Mouse (Mus musculus): Measurements from ENCODE around the gene Abcb6. TPM values are rescaled to one million over a fixed set of nuclear protein-coding genes. Genes with fewer than 3 reads are reported as not detected.

Gene Abcb6
- total and polyA plus RNA-seq, 3 experiments, result 15.5 to 29.0 (median 19.2) TPM

GRCm38 (mm10) chr1:75133421-75134207, 46.6 kb downstream of the Abcb6 start, which contains the start of gene Slc23a3:
Gene Slc23a3, minus strand, starts transcription at chr1:75133890.
- in situ Hi-C loops (cut with MboI; ENCODE audit: low pct_ligation_motif_present, low pct_unique_long_range_greater_than_20kb, low sequenced_read_pairs), result no loop called here

GRCm38 (mm10) chr1:75128641-75129040, 51.6 kb downstream of the Abcb6 start:
- in situ Hi-C loops (cut with MboI; ENCODE audit: low pct_ligation_motif_present, low pct_unique_long_range_greater_than_20kb, low sequenced_read_pairs) (no loop called here), dilution Hi-C loops (cut with MboI; ENCODE audit: extremely low pct_ligation_motif_present, extremely low pct_unique_long_range_greater_than_20kb, low sequenced_read_pairs) (no loop called here)
- Histone ChIP-seq H3K4me3 (replicated peaks in 1 of 3; ENCODE audit: low read depth in 2 of 3, low read length in 2 of 3, poor library complexity in 1 of 3) (no peak overlapping the region), H3K27me3 (replicated peaks) (no peaks in the 10 kb centered on the region), H3K4me2 (ENCODE audit: insufficient read depth, low read depth, poor library complexity, severe bottlenecking) (no peak overlapping the region), H3K9ac (ENCODE audit: insufficient read depth, low read depth) (no peak overlapping the region), H3K9me3 (replicated peaks; ENCODE audit: low read length) (no peaks in the 10 kb centered on the region), H3K27ac (ENCODE audit: insufficient read depth, low read depth) (no peak overlapping the region), H3K4me1 (ENCODE audit: control insufficient read depth in 1 of 2, insufficient read depth in 2 of 2) (peaks cover 9 to 14% of the 10 kb centered on the region in 2 experiments), H3K36me3 (replicated peaks in 1 of 2; ENCODE audit: control insufficient read depth in 1 of 2, insufficient read depth in 1 of 2, low read length in 1 of 2) (no peaks in the 10 kb centered on the region), H3K79me2 (replicated peaks; ENCODE audit: control insufficient read depth, extremely low read depth, insufficient read depth, poor library complexity, severe bottlenecking) (no peaks in the 10 kb centered on the region)
- no peak for TF ChIP-seq EP300 (IDR thresholded peaks at IDR 0.05; ENCODE audit: low read length)
- TF ChIP-seq POLR2A (IDR thresholded peaks at IDR 0.05; ENCODE audit: low read depth, low read length), result no peak
- DNase-seq (ENCODE audit: extremely low read depth), result no peak

More at GRCm38 (mm10) chr1:75133421-75134207, 46.6 kb downstream of the Abcb6 start, which contains the start of gene Slc23a3:
- Histone ChIP-seq H3K4me3 (replicated peaks in 1 of 3; ENCODE audit: low read depth in 2 of 3, low read length in 2 of 3, poor library complexity in 1 of 3) (no peak within 1 kb of the TSS), H3K4me2 (ENCODE audit: insufficient read depth, low read depth, poor library complexity, severe bottlenecking) (no peak within 1 kb of the TSS), H3K36me3 (replicated peaks in 1 of 2; ENCODE audit: control insufficient read depth in 1 of 2, insufficient read depth in 1 of 2, low read length in 1 of 2) (peaks cover 23 to 34% of the 10 kb centered on the region in 2 experiments), H3K9ac (ENCODE audit: insufficient read depth, low read depth) (no peak within 1 kb of the TSS), H3K27ac (ENCODE audit: insufficient read depth, low read depth) (no peak within 1 kb of the TSS), H3K27me3 (replicated peaks) (no peaks in the 10 kb centered on the region), H3K79me2 (replicated peaks; ENCODE audit: control insufficient read depth, extremely low read depth, insufficient read depth, poor library complexity, severe bottlenecking) (no peaks in the 10 kb centered on the region), H3K4me1 (ENCODE audit: control insufficient read depth in 1 of 2, insufficient read depth in 2 of 2) (no peaks in the 10 kb centered on the region), H3K9me3 (replicated peaks; ENCODE audit: low read length) (no peaks in the 10 kb centered on the region)
- no peak for DNase-seq (ENCODE audit: extremely low read depth)
- TF ChIP-seq MAZ (IDR thresholded peaks at IDR 0.05; ENCODE audit: low read depth, low read length) (no peak), MAFK (IDR thresholded peaks at IDR 0.05; ENCODE audit: insufficient replicate concordance, low read length) (no peak), HCFC1 (IDR thresholded peaks at IDR 0.05; ENCODE audit: low read depth, low read length) (no peak)
- dilution Hi-C loops (cut with MboI; ENCODE audit: extremely low pct_ligation_motif_present, extremely low pct_unique_long_range_greater_than_20kb, low sequenced_read_pairs), result no loop called here

GRCm38 (mm10) chr1:75125418-75125817, 54.8 kb downstream of the Abcb6 start:
- Histone ChIP-seq H3K79me2 (replicated peaks; ENCODE audit: control insufficient read depth, extremely low read depth, insufficient read depth, poor library complexity, severe bottlenecking) (no peaks in the 10 kb centered on the region), H3K9me3 (replicated peaks; ENCODE audit: low read length) (no peaks in the 10 kb centered on the region), H3K4me3 (replicated peaks in 1 of 3; ENCODE audit: low read depth in 2 of 3, low read length in 2 of 3, poor library complexity in 1 of 3) (peak overlapping the region; percentile 51 to 64 (median 61)), H3K4me2 (ENCODE audit: insufficient read depth, low read depth, poor library complexity, severe bottlenecking) (peak overlapping the region; percentile 57), H3K27ac (ENCODE audit: insufficient read depth, low read depth) (0 out of 2 replicates have a peak overlapping the region, but pooled peaks have one; percentile 6), H3K9ac (ENCODE audit: insufficient read depth, low read depth) (0 out of 2 replicates have a peak overlapping the region, but pooled peaks have one; percentile 16), H3K4me1 (ENCODE audit: control insufficient read depth in 1 of 2, insufficient read depth in 2 of 2) (peaks cover 9 to 16% of the 10 kb centered on the region in 2 experiments), H3K27me3 (replicated peaks) (no peaks in the 10 kb centered on the region), H3K36me3 (replicated peaks in 1 of 2; ENCODE audit: control insufficient read depth in 1 of 2, insufficient read depth in 1 of 2, low read length in 1 of 2) (no peaks in the 10 kb centered on the region)
- in situ Hi-C loops (cut with MboI; ENCODE audit: low pct_ligation_motif_present, low pct_unique_long_range_greater_than_20kb, low sequenced_read_pairs) (no loop called here), dilution Hi-C loops (cut with MboI; ENCODE audit: extremely low pct_ligation_motif_present, extremely low pct_unique_long_range_greater_than_20kb, low sequenced_read_pairs) (no loop called here)
- DNase-seq (ENCODE audit: extremely low read depth), result no peak
- TF ChIP-seq E2F4 (IDR thresholded peaks at IDR 0.05; ENCODE audit: insufficient replicate concordance, low read depth, low read length) (no peak), JUN (IDR thresholded peaks at IDR 0.05; ENCODE audit: insufficient read depth, low read depth, low read length) (no peak), TCF12 (IDR thresholded peaks at IDR 0.05; ENCODE audit: low read depth, low read length) (no peak), RAD21 (IDR thresholded peaks at IDR 0.05; ENCODE audit: low read depth, low read length) (no peak), ZNF384 (IDR thresholded peaks at IDR 0.05; ENCODE audit: low read depth, low read length) (no peak), RCOR1 (conservative IDR thresholded peaks at IDR 0.05; ENCODE audit: low read depth, low read length) (no peak), MYC (IDR thresholded peaks at IDR 0.05; ENCODE audit: low read depth, low read length) (no peak), MAFK (IDR thresholded peaks at IDR 0.05; ENCODE audit: insufficient replicate concordance, low read length) (no peak), ZC3H11A (IDR thresholded peaks at IDR 0.05; ENCODE audit: low read depth, low read length) (no peak), MAZ (IDR thresholded peaks at IDR 0.05; ENCODE audit: low read depth, low read length) (no peak), EP300 (IDR thresholded peaks at IDR 0.05; ENCODE audit: low read length) (no peak), JUND (conservative IDR thresholded peaks at IDR 0.05; ENCODE audit: low read depth, low read length) (no peak), MXI1 (IDR thresholded peaks at IDR 0.05; ENCODE audit: low read depth, low read length) (no peak)
